Mouse (Mus musculus) megakaryocyte, embryonic 14.5 days (primary cell): ENCODE measurements at regions not wholly inside any gene's neighbourhood (a gene's known extent, or its start where the extent isn't known, plus 50 kb on each side); places are given as distances from the start of the nearest gene placed in this dataset.

ENCODE experiments used
- H3K27me3 ChIP-seq: replicated peaks from 2 replicates; pipeline ENCODE3; 2012; ENCODE audit warnings: inconsistent platforms
- H3K36me3 ChIP-seq: replicated peaks from 2 replicates; pipeline ENCODE3; 2012; ENCODE audit warnings: low read length, inconsistent platforms, mixed read lengths
- H3K4me1 ChIP-seq: 2 replicates; pipeline ENCODE4 v1.6.1; 2012; ENCODE audit warnings: inconsistent platforms
- H3K4me3 ChIP-seq: replicated peaks from 2 replicates; pipeline ENCODE3; 2012; ENCODE audit warnings: moderate library complexity, mild to moderate bottlenecking, inconsistent platforms
- H3K9me3 ChIP-seq: 2 replicates; pipeline ENCODE4 v1.6.1; 2012; ENCODE audit warnings: inconsistent platforms
- FLI1 ChIP-seq: IDR thresholded peaks from 2 replicates; pipeline ENCODE4 v1.6.1; 2012; ENCODE audit warnings: low read length, inconsistent platforms, mixed read lengths
- GATA1 ChIP-seq: IDR thresholded peaks from 3 replicates; pipeline ENCODE4 v1.6.1; 2012; ENCODE audit warnings: mixed read lengths, low read length, inconsistent platforms, borderline replicate concordance

DNA sequence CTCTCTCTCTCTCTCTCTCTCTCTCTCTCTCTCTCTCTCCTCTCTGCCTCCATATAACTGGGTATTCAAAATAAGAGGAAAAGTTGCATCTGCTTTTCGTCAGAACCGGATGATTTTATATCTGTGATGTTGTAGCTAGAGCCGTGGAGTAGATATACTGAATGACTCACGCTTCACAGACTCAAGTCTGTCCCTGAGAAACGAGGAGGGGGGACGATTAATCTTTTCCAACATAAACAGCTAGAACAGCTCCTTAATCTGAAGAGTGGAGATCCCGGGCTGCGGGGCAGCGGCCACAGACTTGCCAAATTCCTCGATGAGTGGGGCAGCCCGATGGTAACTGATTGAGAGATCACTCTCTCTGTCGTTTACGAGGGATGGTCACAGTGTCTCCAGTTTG is 60.5 kb upstream of the Ankrd55 start:
- no peak overlapping the region for H3K4me3 ChIP-seq
- TF ChIP-seq GATA1 (no peak), FLI1 (no peak)
- peaks cover 3% of the 10 kb centered on the region for H3K9me3 ChIP-seq
- peaks cover 2% of the 10 kb centered on the region for H3K27me3 ChIP-seq
- no peaks in the 10 kb centered on the region for H3K4me1 ChIP-seq
- no peaks in the 10 kb centered on the region for H3K36me3 ChIP-seq

DNA sequence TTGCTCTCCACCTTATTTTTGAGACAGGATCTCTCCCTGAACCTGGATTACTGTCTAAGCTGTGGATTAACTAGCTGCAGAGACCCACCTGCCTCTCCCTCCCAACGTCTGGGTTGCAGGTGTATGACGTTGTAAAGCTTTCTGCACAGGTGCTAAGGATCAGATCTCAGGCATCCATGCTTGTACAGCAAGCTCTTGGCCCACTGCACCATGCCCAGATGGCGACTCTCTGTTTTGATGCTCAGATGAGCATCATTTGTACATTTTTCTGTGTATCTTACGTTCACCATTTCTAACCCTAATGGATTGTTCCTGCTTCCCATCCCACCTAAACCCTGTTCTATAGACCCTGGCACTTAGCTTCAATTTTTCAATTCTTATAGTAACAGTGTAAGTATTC is 59.4 kb upstream of the Ankrd55 start:
- Histone ChIP-seq H3K4me3 (no peak overlapping the region), H3K4me1 (no peaks in the 10 kb centered on the region), H3K36me3 (no peaks in the 10 kb centered on the region), H3K9me3 (peaks cover 3% of the 10 kb centered on the region), H3K27me3 (peaks cover 2% of the 10 kb centered on the region)
- TF ChIP-seq FLI1 (no peak), GATA1 (no peak)

DNA sequence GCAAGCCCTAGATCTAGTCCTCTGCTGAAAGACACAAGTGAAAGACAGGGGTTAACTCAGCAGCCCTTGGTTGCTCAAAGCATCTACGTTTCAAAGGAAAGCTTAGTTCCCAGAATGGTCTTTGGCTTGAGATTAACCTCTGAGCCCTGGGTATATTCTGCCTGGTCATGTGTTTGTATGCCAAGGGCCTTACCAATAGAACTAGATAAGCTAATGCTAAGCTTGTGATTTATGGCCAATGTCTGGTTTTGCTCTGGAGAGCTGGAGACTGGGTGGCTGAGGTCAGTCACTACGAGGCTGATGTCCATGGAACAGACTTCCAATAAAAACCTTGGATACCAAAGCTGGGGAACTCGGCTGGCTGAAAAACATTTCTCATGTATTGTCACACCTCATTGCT is 58.1 kb upstream of the Ankrd55 start:
- TF ChIP-seq FLI1, result no peak
- no peak for TF ChIP-seq GATA1

DNA sequence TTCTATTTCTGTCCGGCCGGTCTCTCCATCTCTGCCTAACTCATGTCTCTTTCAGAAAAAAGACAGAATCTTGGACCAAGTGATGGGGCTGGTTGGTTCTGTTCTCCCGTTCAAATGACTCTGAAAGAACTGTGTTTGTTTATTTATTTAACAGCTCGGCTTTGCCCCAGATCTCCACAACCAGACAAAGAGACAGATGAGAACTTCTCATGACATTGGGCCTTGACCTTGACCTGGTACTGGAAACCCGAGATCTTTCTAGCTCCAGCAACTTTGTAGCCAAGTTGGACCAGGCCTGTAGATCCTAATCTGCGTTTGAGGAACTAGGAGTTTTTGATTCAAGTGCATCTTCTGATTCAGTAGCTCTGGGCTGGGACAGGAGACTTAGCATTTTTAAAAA is 53.6 kb upstream of the Ankrd55 start:
- H3K4me1 ChIP-seq, result no peaks in the 10 kb centered on the region
- TF ChIP-seq GATA1 (no peak), FLI1 (no peak)
- H3K27me3 ChIP-seq, result no peaks in the 10 kb centered on the region
- H3K4me3 ChIP-seq, result no peak overlapping the region
- H3K36me3 ChIP-seq, result no peaks in the 10 kb centered on the region
- H3K9me3 ChIP-seq, result 0 out of 2 replicates have a peak, but pooled peaks cover 2% of the 10 kb centered on the region

More for the DNA sequence above, 58.1 kb upstream of the Ankrd55 start:
- Histone ChIP-seq H3K9me3 (no peaks in the 10 kb centered on the region), H3K4me1 (no peaks in the 10 kb centered on the region), H3K27me3 (peaks cover 2% of the 10 kb centered on the region), H3K4me3 (no peak overlapping the region), H3K36me3 (no peaks in the 10 kb centered on the region)

DNA sequence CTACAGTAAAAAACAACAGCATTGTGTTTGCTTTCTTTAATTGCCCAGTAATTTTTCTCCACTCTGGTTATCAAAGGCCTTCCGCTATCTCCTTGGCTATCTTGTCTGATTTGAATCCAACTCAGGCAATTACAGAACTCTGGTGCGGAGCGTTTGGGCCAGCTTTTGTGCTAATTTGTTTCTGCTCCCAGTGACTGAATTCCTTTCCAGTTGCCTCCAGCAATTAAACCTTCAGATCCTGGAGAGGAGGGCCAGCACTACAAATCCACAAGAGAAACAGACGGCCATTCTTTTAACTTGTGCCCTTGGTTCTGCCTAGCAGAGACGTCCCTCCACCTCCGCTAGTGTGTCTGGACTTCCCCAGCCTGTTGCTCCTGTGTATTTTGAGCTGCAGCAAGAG is 51.3 kb upstream of the Ankrd55 start:
- TF ChIP-seq GATA1 (no peak), FLI1 (no peak)
- no peaks in the 10 kb centered on the region for H3K4me1 ChIP-seq
- H3K36me3 ChIP-seq, result no peaks in the 10 kb centered on the region
- H3K27me3 ChIP-seq, result peaks cover under 1% of the 10 kb centered on the region
- H3K9me3 ChIP-seq, result peaks cover 9% of the 10 kb centered on the region; the same call in 1 of the 2 replicates
- no peak overlapping the region for H3K4me3 ChIP-seq

DNA sequence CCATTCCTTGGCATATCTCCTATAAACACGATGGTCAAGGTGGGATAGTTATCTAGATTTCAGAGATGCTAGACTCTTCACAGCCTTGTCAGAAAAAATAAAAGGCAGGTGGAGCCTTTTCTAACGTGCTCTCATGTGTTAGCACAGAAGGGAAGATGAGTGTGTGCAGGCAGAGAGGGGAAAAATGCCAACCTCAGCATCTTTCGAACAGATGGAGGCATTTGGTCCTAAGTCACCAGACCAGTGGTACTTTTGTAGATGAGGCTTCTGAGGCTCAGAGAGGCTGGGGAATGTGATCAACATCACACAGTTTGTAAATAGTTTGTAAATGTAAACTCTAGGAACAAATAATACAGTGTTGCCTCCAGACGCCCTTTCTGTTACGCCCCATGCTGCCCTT is 50.9 kb upstream of the Ankrd55 start:
- Histone ChIP-seq H3K4me3 (no peak overlapping the region), H3K9me3 (peaks cover 11% of the 10 kb centered on the region; the same call in 1 of the 2 replicates), H3K27me3 (peaks cover 2% of the 10 kb centered on the region), H3K4me1 (no peaks in the 10 kb centered on the region), H3K36me3 (no peaks in the 10 kb centered on the region)
- no peak for TF ChIP-seq FLI1
- TF ChIP-seq GATA1, result no peak

DNA sequence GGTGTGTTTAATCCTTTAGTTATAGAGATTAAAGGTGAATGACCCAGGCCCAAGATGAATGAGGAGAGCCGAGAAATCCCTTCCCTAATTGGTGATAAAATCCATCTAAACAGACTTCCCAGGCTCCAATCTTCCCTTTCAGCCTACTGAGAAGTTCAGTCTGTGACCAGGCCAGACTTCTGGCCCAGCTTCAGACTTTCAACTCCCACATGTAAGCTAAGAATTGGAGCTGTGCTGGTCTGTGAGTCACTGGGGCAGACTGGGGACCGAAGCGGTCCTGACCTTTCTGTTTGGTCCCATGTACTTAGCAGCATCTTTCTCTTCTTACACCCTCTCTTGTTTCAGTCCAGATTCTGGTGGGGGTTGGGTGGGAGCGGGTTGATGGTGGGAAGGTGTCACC is 50.3 kb upstream of the Ankrd55 start:
- Histone ChIP-seq H3K36me3 (no peaks in the 10 kb centered on the region), H3K4me1 (no peaks in the 10 kb centered on the region), H3K4me3 (no peak overlapping the region), H3K27me3 (peaks cover 2% of the 10 kb centered on the region), H3K9me3 (peaks cover 11% of the 10 kb centered on the region; the same call in 1 of the 2 replicates)
- TF ChIP-seq FLI1 (no peak), GATA1 (no peak)
